Mouse (Mus musculus): ENCODE data around the gene Sap30l. TPM values are rescaled to one million over a fixed set of nuclear protein-coding genes. Genes with fewer than 3 reads are reported as not detected.
A peak's percentile ranks its signal among the peaks of the same experiment; 100 is the strongest.
"Not testable (repeated sequence)": the region's sequence is repeated elsewhere in the genome, so short reads cannot be mapped to it uniquely, and the experiment has no call there.

Sap30l gene
- total RNA-seq, 2 experiments from 2014 or later = 5.9 to 11.7 TPM

GRCm38 (mm10) chr11:57797828-57798227 lies 3.6 kb upstream of the Sap30l start:
- no peak for ATAC-seq (replicated peaks; ENCODE audit: low FRiP score, poor library complexity, severe bottlenecking)

DNA sequence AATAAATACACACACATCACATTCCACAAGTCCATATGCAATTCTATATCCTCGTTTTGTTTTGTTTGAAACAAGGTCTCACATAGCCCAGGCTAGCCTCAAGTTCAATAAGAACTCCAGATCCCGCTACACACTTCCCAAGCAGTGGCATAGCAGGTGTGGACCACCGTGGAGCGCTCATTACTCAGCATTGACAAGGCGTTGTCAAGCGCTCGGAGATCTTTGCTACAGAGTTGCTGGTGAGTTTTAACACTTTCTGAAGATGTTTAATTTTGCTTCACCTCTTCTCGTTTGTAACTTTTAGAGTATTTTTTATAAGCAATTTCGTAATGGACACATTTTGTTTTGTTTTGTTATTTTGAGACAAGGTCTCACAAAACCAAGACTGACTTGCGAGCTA lies 2.0 kb upstream of the Sap30l start:
- ATAC-seq (replicated peaks; ENCODE audit: low FRiP score, poor library complexity, severe bottlenecking) = no peak

DNA sequence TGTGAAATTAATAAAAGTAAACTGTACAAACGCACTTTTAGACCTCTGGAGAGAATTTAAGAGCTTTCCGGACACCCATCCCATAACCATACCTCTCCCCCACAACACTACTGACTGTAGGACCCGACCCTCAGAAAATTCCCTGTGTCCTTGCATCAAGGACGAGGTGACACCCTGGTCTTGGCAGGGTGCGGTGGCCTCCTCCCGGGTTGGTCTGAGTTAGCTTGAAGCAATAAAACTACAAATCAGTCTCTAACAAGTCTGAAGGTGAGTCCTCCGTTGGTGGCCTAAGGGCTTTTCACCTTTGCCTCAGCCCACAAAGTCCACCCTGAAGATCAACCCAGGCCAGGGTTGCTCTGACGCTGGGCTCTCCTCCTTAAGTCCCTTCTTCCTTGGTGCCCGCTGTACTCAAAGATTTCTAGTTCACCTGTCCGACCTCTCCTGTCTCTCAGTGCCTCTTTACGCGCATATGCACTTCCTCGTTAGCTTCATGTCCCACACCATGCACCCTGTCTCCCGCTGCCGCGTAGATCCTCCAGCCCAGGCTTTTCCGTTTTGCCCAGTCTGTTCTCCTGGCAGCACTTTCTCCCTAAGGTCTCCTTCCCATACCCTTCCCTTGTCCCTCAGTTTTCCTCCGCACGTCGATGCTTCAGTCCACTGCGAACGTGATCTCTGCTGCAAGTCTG lies 1.0 kb upstream of the Sap30l start:
- ATAC-seq (replicated peaks; ENCODE audit: low FRiP score, poor library complexity, severe bottlenecking) = 0 out of 2 replicates have a peak, but pooled peaks have one; percentile 22

GRCm38 (mm10) chr11:57801766-57802510 lies 501 bp downstream of the Sap30l start:
- no peak for ATAC-seq (replicated peaks; ENCODE audit: low FRiP score, poor library complexity, severe bottlenecking)

- no peak for ATAC-seq (replicated peaks; ENCODE audit: low FRiP score, poor library complexity, severe bottlenecking)
Measured at GRCm38 (mm10) chr11:57802511-57802870, 1.1 kb downstream of the Sap30l start.

GRCm38 (mm10) chr11:57805047-57805446 lies 3.6 kb downstream of the Sap30l start:
- ATAC-seq (replicated peaks; ENCODE audit: low FRiP score, poor library complexity, severe bottlenecking) = no peak

DNA sequence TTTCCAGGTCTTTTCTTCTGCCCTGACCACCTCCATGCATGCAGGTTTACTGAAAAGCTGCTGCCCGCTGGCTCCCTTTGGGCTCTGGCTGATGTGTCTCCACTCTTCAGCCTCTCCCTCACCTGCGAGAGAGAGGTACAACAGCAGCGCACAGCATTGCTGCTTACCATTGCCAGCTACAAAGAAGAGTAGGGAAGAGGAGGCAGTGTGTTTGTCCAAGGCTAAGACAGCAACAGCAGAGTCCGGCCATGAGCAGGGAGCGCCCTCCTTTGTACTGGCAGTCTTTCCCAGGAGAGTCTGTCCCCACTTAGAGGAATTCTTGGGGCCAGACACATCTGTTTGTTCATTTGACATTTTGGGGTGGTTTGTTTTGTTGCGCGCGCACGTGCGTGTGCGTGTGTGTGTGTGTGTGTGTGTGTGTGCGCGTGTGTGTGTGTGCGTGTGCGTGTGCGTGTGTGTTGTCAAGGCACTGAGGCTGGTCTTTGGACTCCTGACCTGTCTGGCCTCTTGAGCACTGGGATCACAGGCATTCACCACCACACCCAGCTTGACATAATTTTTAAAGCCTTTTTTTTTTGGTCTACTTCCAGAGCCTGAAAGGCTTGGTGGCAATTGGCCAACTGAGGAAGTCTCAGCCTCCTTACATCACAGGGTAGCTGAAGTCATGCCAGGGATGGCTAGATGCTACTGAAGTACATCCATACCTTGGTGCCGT lies 7.7 kb downstream of the Sap30l start:
- no peak for ATAC-seq (replicated peaks; ENCODE audit: low FRiP score, poor library complexity, severe bottlenecking)

DNA sequence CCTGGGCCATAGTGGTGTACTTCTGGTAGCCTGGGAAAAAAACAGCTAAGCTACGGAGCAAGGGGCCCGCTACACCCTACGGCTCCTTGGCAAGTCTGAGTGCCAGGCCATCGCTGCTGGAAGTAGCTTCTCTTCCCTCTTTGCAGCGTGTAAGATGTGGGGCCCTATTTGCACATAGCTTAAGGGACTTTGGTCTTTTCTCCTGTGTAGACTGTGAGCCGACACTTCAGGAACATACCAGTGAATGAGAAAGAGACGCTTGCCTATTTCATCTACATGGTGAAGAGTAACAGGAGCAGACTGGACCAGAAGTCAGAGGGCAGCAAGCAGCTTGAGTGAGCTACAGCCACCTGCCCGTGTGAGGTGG lies 8.3 kb downstream of the Sap30l start:
- ATAC-seq (replicated peaks; ENCODE audit: low FRiP score, poor library complexity, severe bottlenecking) = no peak

DNA sequence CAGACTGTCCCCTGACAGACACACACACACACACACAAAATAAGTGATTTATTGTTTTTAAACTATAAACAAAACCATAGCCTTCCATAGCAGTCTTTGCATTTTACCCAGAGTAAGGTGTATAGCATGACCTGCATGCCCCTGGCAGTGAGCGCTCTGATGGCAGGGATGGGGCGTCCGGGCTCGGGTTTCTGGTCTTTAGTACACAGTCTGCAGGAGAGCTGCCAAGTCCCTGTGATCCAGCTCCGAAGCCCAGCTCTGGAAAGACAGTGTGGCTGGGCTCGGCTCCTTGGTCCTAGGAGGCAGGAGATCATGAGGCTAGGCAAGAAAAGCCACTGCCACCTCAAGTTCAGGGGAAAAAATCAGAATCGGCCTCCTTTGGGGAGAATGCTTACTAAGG lies 9.6 kb downstream of the Sap30l start:
- no peak for ATAC-seq (replicated peaks; ENCODE audit: low FRiP score, poor library complexity, severe bottlenecking)

DNA sequence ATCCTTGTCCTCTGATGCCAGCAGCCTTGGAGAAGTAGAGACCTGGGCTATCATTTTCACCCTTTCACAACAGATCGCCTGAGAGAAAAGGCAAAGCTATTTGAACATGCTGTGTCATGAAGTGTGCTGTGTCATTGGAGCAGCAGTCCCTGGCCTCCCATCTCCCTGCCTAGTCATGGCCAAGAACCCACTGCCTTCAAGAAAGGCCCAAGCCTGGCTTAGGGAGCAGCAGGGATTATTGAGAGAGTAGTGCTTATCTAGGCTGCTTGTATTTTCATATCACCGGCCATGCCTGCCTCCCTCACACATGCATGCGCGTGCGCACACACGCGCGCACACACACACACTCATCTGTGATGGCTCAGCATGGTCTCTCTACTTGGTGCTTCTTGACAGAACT lies 10.8 kb downstream of the Sap30l start:
- ATAC-seq (replicated peaks; ENCODE audit: low FRiP score, poor library complexity, severe bottlenecking) = no peak; the same call in 1 of the 2 replicates

DNA sequence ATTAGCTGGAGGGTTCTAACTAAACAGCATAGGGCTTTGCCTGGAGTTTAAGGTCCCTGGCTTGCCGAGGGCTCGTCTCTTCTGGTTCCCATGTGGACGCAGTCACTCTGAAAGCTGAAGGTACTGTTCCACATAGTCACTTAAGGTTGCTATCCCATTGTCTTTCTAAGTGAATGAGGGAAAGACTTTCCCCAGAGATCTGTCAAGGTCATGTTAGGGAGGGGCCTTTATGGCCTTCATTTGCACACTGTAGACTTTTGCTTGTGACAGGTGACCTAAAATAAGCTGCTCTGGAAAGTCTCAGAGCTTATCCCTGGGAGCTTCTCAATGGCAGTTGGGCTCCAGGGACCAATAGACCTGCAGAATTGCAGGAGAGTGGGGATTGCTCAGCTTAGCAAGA lies 12.2 kb downstream of the Sap30l start:
- no peak for ATAC-seq (replicated peaks; ENCODE audit: low FRiP score, poor library complexity, severe bottlenecking)

- ATAC-seq (replicated peaks; ENCODE audit: low FRiP score, poor library complexity, severe bottlenecking) = no peak
Measured at GRCm38 (mm10) chr11:57818189-57818588, 16.8 kb downstream of the Sap30l start.

DNA sequence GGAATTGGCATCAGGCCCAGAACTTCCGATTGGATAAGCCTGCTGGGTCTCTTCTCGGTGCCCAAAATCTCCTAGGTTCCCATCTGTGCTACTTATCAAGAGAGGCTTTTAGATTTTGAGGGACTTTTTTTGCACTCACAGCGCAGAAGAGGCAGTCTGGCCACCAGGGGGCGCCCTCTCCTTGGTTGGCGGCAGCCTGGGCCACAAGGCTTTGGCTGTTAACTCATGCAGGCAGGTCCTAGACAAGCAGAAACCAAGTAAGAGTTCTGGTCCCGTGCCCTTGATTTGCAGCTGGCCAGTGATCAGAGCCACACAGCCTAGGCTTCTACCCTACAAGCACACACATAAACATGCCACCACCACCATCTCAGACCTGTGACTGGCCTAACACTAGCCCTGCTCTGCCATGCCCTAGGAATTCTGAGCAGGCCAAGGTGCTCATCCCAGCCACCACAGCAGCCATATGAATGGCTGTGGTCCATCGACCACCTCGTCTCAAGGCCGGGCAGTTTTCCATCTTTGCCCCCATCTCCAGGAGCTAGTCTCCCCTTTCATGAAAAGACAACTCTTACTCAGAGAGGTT lies 18.7 kb downstream of the Sap30l start:
- ATAC-seq (replicated peaks; ENCODE audit: low FRiP score, poor library complexity, severe bottlenecking) = peak; percentile 56; the same call in 1 of the 2 replicates

- ATAC-seq (replicated peaks; ENCODE audit: low FRiP score, poor library complexity, severe bottlenecking) = not testable (repeated sequence)
Measured at GRCm38 (mm10) chr11:57823159-57823558, 21.7 kb downstream of the Sap30l start.

DNA sequence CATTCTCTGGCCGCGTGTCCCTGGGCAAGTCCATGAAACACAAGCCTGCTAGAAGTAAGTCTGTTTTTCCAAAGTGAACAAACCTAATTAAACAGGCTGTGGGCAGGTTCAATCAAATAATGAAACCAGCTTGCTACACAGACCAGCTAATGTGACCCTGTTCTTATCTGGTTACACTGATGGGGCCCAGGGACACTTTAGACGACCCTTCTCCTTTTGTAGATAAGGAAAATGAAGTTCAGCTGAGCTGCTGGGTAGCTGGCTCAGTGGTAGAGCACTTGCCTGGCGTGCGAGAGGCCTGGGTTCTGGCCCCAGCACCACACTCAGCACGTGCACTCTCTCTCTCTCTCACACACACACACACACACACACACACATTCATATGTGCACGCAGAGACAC lies 22.3 kb downstream of the Sap30l start:
- ATAC-seq (replicated peaks; ENCODE audit: low FRiP score, poor library complexity, severe bottlenecking) = no peak

DNA sequence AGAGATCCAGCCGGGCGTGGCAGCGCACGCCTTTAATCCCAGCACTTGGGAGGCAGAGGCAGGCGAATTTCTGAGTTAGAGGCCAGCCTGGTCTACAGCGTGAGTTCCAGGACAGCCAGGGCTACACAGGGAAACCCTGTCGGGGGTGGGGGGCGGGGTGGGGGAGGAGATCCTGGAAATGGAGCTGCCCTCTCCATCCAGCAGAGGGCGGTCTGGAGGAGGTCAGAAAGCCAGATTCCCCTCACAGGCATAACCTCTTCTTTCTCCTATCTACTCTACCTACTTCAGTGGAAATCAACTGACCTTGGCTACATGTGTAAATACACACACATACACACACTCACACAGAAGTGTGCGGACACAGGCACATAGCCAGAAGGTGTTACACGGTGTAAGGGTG lies 23.8 kb downstream of the Sap30l start:
- not testable (repeated sequence) for ATAC-seq (replicated peaks; ENCODE audit: low FRiP score, poor library complexity, severe bottlenecking)

DNA sequence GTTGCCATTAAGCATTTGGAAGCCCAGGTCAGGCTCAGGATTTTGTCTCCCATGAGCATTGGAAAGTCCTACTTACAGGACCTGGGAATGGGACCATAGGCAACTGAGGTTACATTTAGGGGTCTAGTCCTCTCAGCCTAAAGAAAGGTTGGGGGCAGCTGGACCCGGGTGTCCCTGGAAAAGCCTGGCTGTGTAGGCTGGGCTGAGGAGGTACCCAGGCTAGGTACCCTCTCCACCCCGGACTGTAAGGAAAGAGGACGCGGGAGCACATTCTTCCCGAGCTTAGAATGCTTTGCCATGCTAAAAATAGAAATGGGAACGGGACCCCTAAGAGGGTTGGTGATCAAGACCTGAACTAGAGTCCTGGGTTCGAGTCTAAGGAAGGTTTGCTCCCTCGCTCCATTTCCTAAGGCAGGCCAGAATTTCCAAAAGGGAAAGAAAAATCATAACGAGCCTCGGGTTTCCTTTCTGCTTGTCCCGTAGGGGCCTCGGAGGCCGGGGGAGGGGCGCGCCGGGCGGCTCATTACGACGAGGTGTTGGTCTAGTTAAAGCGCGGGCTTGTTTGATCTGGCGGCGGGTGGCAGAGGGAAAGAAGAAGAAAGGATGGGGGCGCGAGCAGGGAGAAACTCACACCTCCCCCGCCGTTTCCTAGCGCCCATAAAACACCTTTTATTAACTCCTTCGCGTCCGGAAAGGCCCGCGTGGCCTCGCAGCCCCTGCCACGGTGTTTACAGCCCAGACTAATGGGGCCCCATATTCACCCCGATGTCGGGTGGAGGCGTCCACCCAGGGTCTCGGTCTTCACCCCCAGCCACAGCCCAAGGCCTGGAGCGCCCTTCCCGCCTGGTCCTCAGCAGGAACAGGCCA lies 25.8 kb downstream of the Sap30l start:
- ATAC-seq (replicated peaks; ENCODE audit: low FRiP score, poor library complexity, severe bottlenecking) = no peak

- no peak for ATAC-seq (replicated peaks; ENCODE audit: low FRiP score, poor library complexity, severe bottlenecking)
Measured at GRCm38 (mm10) chr11:57827915-57828545, 26.6 kb downstream of the Sap30l start.

Measured in erythroid progenitor cell, adult 5-6 weeks (primary cell).